Mouse (Mus musculus): ENCODE measurements at regions not wholly inside any gene's neighbourhood (a gene's known extent, or its start where the extent isn't known, plus 50 kb on each side); places are given as distances from the start of the nearest gene placed in this dataset.

DNA sequence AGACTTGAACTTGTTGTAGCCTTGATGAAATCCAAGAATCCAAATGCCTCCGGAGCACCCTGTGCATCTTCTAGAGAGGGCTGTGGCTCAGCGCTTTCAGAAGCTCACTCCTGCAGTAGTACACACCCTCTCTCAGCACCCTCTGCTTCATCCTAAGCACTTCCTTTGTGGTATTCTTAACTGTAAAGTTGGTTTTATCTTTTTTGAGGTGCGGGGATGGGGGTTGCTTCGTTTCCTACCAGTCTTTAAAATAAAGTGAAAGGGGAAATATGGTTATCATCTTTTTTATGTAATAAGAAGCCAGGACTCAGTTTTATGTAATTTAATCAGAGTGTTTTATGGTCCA lies 148.5 kb downstream of the Rchy1 start:
- TF ChIP-seq POLR2A (IDR thresholded peaks at IDR 0.05; ENCODE audit: insufficient read depth, low read depth, low read length) (no peak), CTCF (IDR thresholded peaks at IDR 0.05) (no peak)
